Mouse (Mus musculus) midbrain, embryonic 15.5 days (tissue): ENCODE results near the gene Sdr42e1. TPM values are rescaled to one million over a fixed set of nuclear protein-coding genes. Genes with fewer than 3 reads are reported as not detected.

ENCODE experiments used
- polyA plus RNA-seq: library from polyadenylated mRNA; unstranded; fragments of >200 nt; fragmentation: Nextera tagmentation; extraction: Ambion mirVana; gene quantifications from 2 replicates; pipeline ENCODE4 v1.2.1, GENCODE M21; 2015

The Sdr42e1 gene
- polyA plus RNA-seq, 1 experiment from 2014 or later = 1.9 TPM

Other genes starting within 250 kb of the Sdr42e1 start
- gene Plcg2, start 175.4 kb downstream of the Sdr42e1 start, polyA plus RNA-seq = 0.90 and 1.5 TPM in 2 replicates
- 0.13 TPM in 1 of 2 replicates, not detected in the other for gene Hsd17b2, start 28.2 kb upstream of the Sdr42e1 start, polyA plus RNA-seq
- gene Mphosph6, start 128.3 kb upstream of the Sdr42e1 start, polyA plus RNA-seq = 28.8 and 29.8 TPM in 2 replicates